Mouse (Mus musculus) T-helper 2 cell (primary cell): ENCODE data around the gene Tnfrsf11a.

ENCODE experiments used
- in situ Hi-C: fragments of 300-600 bp; cut with MboI, MseI; formaldehyde crosslinking; loops from one replicate; pipeline ENCODE4 v1.15.1; 2025; ENCODE audit warnings: high pct_unique_total_duplicates

The Tnfrsf11a gene

GRCm38 (mm10) chr1:105891032-105891725 lies 110.7 kb downstream of the Tnfrsf11a start:
- in situ Hi-C loops, result loop anchor here (5.0 to 25.0 kb wide), 2 partner anchors 96 to 496 kb away; no protein-coding TSS in a partner anchor

- in situ Hi-C loops, result loop anchor here (25.0 kb wide), 1 partner anchor 492 kb away; no protein-coding TSS in a partner anchor
Measured at GRCm38 (mm10) chr1:105895019-105895418, 114.5 kb downstream of the Tnfrsf11a start.
